Mouse (Mus musculus): ENCODE data around the gene Ift27.

GRCm38 (mm10) chr15:78206312-78206711 lies 32.4 kb upstream of the Ift27 start, which contains the start of gene Pvalb:
- TF ChIP-seq EP300 (IDR thresholded peaks at IDR 0.05): no peak
- TF ChIP-seq CTCF (IDR thresholded peaks at IDR 0.05): no peak
